Mouse (Mus musculus) left cerebral cortex, postnatal 14 days (tissue): ENCODE results near the gene Stk35. TPM values are rescaled to one million over a fixed set of nuclear protein-coding genes. Genes with fewer than 3 reads are reported as not detected.

Source experiments
- DNase-seq, 2 experiments: peaks; one replicate each; pipeline ENCODE4 v3.0.0; 2021 to 2022; ENCODE audit warnings: low spot score in 2 of 2, mixed read lengths in 1 of 2
- intact Hi-C: fragments of 180-260 bp; cut with DNase I; formaldehyde crosslinking; loops from one replicate; pipeline ENCODE4 v1.15.1; 2025
- total RNA-seq, 2 experiments: library from RNA; stranded (reverse); gene quantifications; 2 replicates each; pipeline ENCODE4 v1.2.3; 2021

Stk35 gene
- total RNA-seq, 2 experiments from 2014 or later: 25.8 to 26.7 TPM

DNA sequence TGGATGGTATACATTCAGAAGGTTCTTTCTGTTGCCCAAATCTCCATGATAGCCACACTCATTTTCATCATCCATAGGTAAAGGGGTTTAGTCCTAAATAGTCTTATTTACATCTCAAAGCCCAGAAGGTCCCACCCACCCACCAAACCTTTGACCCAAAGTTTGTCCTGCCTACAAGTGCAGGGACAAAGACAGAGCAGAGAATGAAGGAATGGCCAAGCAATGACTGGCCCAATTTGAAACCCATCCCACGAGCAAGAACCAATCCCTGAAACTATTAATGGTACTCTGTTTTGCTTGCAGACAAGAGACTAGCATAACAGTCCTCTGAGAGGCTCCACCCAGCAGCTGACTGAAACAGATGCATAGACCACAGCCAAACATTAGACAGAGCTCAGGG, 81.6 kb downstream of the Stk35 start:
- intact Hi-C loops: loop anchor here (5.0 kb wide), 1 partner anchor 175 kb away; no protein-coding TSS in a partner anchor

More for the DNA sequence above, 81.6 kb downstream of the Stk35 start:
- no peak for DNase-seq

Other genes starting within 250 kb of the Stk35 start
- 100 to 1,000 TPM; 371 to 377 TPM for gene Sirpa, start 207.7 kb upstream of the Stk35 start, total RNA-seq
- 10 to 100 TPM; 27.2 to 30.6 TPM for gene Pdyn, start 100.7 kb upstream of the Stk35 start, total RNA-seq
- gene Tgm3, start 211.8 kb downstream of the Stk35 start, total RNA-seq: 1 to 10 TPM; 4.0 to 5.5 TPM